Mouse (Mus musculus) intestine, postnatal 0 days (tissue): ENCODE results near the gene Inpp1. TPM values are rescaled to one million over a fixed set of nuclear protein-coding genes. Genes with fewer than 3 reads are reported as not detected.
A peak's percentile ranks its signal among the peaks of the same experiment; 100 is the strongest.

ENCODE experiments used
- ATAC-seq: fragments of 200-750 bp; cut with Nextera tagmentation; 2 replicates; pipeline ENCODE4 v1.8.0; 2017; ENCODE audit warnings: mild to moderate bottlenecking, moderate TSS enrichment, moderate library complexity
- H3K27ac ChIP-seq: fragments of 300-500 bp; sonication (generic); 2 replicates; pipeline ENCODE4 v1.5.1; 2014; ENCODE audit warnings: mild to moderate bottlenecking, low read depth, low read length, moderate library complexity
- H3K27me3 ChIP-seq: fragments of 300-500 bp; sonication (generic); replicated peaks from 2 replicates; pipeline ENCODE4 v1.6.1; 2014; ENCODE audit warnings: low read length, mixed read lengths; ENCODE audit not compliant: control insufficient read depth, insufficient read depth
- H3K36me3 ChIP-seq: fragments of 300-500 bp; sonication (generic); 2 replicates; pipeline ENCODE4 v1.6.1; 2014; ENCODE audit warnings: mild to moderate bottlenecking, moderate library complexity; ENCODE audit not compliant: control insufficient read depth, insufficient read depth
- H3K4me1 ChIP-seq: fragments of 300-500 bp; sonication (generic); replicated peaks from 2 replicates; pipeline ENCODE4 v1.6.1; 2014; ENCODE audit warnings: antibody characterized with exemption, low read length, mixed read lengths; ENCODE audit not compliant: control insufficient read depth, insufficient read depth
- H3K4me2 ChIP-seq: fragments of 300-500 bp; sonication (generic); replicated peaks from 2 replicates; pipeline ENCODE4 v1.6.1; 2014; ENCODE audit warnings: low read depth, mild to moderate bottlenecking, moderate library complexity
- H3K4me3 ChIP-seq: fragments of 300-500 bp; sonication (generic); 2 replicates; pipeline ENCODE4 v1.5.1; 2014; ENCODE audit warnings: low read depth, low read length
- H3K9ac ChIP-seq: fragments of 300-500 bp; sonication (generic); 2 replicates; pipeline ENCODE4 v1.6.1; 2014; ENCODE audit warnings: mild to moderate bottlenecking, low read depth, low read length
- H3K9me3 ChIP-seq: fragments of 300-500 bp; sonication (generic); 2 replicates; pipeline ENCODE4 v1.6.1; 2016; ENCODE audit warnings: mixed run types; ENCODE audit not compliant: control insufficient read depth
- CTCF ChIP-seq: sonication (generic); IDR thresholded peaks from 2 replicates; pipeline ENCODE4 v1.5.1; 2016; ENCODE audit warnings: low read depth, mild to moderate bottlenecking, control low read depth, antibody characterized with exemption, moderate library complexity
- WGBS: fragments of 180-500 bp; shearing (Covaris S2); extraction: QIAGEN DNeasy Blood & Tissue Kit; methylation state at CpG from one replicate; pipeline ENCODE4 v1.1.7; 2014; 5-methylcytosine and 5-hydroxymethylcytosine counted together
- polyA plus RNA-seq: library from polyadenylated mRNA; unstranded; fragments of >200 nt; fragmentation: Nextera tagmentation; extraction: Ambion mirVana; gene quantifications from 2 replicates; pipeline ENCODE4 v1.2.1, GENCODE M21; 2015

The Inpp1 gene
- polyA plus RNA-seq, 1 experiment from 2014 or later: 25.0 TPM

DNA sequence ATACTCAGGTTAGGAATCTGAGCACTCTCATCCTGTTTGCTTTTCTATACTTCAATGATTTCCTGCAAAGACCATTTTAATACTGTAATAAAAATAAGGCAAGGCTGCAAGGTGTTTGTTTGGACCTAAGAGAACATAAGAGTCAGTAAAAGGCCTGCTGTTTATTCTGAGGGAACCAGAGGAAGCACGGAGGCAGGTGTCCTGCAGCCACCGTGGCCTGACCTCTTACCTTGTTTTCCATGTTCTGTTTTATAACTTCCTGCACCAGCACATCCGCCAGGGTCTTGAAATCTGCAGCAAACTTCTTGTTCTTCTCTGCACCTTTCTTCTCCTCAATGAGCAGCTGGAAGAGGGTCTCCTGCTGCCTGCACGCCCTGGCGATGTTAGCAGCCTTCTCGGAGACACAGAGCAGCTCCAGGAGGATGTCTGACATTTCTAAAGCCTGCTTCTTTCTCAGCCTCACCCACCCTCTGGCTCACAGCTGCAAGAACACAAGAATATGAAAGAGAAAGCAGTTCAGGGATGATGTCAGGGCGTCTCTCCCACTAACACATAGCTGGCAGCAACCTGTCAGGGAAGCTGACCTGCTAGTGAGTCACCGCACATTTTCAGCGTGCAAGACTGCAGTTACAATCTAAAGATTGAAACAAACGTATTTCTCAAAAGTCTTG, 18.3 kb downstream of the Inpp1 start:
- no peaks in the 10 kb centered on the region for H3K9me3 ChIP-seq
- peak overlapping the region; percentile 52 for H3K4me2 ChIP-seq
- H3K4me3 ChIP-seq: peak overlapping the region; percentile 16

DNA sequence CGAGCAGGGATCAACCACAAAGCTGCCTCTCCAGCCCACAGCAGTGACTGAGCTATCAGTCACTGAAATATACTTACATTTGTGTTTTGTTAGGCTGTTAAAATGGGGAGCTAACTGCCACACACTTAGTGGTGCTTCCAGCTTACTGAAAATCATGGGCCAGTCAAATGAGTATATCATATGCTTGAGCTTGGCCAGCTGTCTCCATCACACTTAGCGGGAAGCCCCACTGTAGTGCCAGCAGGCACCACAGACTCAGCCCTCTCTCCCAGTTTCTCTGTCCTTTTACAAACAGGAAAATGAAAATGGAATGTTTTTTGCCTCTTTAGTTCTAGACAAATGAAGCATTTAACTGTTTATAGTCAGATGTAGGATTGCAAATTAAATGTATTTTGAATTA, 21.6 kb downstream of the Inpp1 start:
- no peak overlapping the region for H3K4me2 ChIP-seq
- no peak for TF ChIP-seq CTCF
- WGBS: 79% methylated on average over 2 of the region's 2 CpGs
- no peak overlapping the region for H3K27ac ChIP-seq
- peaks cover 18% of the 10 kb centered on the region for H3K36me3 ChIP-seq
- H3K4me1 ChIP-seq: no peaks in the 10 kb centered on the region
- H3K9me3 ChIP-seq: no peaks in the 10 kb centered on the region
- no peaks in the 10 kb centered on the region for H3K27me3 ChIP-seq
- ATAC-seq: no peak
- H3K9ac ChIP-seq: no peak overlapping the region
- H3K4me3 ChIP-seq: no peak overlapping the region

More for the DNA sequence above, 18.3 kb downstream of the Inpp1 start:
- no peaks in the 10 kb centered on the region for H3K27me3 ChIP-seq
- WGBS: 26% methylated on average over 10 of the region's 10 CpGs
- H3K4me1 ChIP-seq: 0 out of 2 replicates have a peak, but pooled peaks cover 1% of the 10 kb centered on the region
- H3K36me3 ChIP-seq: peaks cover 10% of the 10 kb centered on the region
- peak overlapping the region; percentile 80 for H3K27ac ChIP-seq
- no peak for TF ChIP-seq CTCF
- peak; percentile 94 for ATAC-seq
- no peak overlapping the region for H3K9ac ChIP-seq

DNA sequence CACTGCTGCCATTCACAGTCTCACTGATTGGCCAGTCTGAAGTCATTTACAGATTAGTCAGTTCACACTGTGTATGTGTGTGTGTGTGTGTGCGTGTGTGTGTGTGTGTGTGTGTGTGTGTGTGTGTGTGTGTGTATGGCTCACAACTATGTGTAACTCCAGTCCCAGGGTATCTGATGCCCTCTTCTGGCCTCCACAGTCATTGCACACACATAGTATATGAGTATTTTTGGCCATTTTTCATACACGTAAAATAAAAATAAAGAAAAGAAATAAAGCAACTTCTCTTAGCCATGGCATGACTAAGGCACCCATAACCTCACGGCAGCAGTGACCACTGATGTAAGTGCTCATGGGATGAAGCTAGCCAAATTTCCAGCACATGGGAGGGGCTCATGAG, 23.8 kb downstream of the Inpp1 start:
- 90% methylated on average over 3 of the region's 3 CpGs for WGBS
- no peaks in the 10 kb centered on the region for H3K27me3 ChIP-seq
- H3K36me3 ChIP-seq: peaks cover 32% of the 10 kb centered on the region
- H3K4me2 ChIP-seq: no peak overlapping the region
- H3K9me3 ChIP-seq: no peaks in the 10 kb centered on the region
- no peaks in the 10 kb centered on the region for H3K4me1 ChIP-seq
- ATAC-seq: no peak
- H3K27ac ChIP-seq: no peak overlapping the region
- no peak overlapping the region for H3K4me3 ChIP-seq
- H3K9ac ChIP-seq: no peak overlapping the region
- TF ChIP-seq CTCF: peak; percentile 62

DNA sequence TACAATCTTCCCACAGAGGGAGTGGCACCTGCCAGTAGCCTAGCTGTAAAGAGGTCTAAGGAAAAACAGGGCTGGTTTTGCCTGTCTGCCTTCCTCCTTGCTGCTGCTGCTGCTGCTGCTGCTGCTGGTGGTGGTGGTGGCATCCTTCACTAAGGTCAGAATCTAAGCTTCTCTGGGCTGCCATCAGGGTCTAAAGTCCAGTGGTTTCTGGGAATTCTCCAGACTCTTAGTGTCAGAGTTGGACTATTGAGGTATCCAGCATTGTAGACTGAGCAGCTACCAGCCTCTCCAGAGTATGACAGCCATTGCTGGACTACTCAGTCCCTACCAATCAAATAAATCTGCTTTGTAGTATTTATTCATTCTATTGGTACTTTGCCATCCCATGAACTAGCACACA, 24.8 kb downstream of the Inpp1 start:
- H3K27ac ChIP-seq: no peak overlapping the region
- peaks cover 32% of the 10 kb centered on the region for H3K36me3 ChIP-seq
- H3K27me3 ChIP-seq: no peaks in the 10 kb centered on the region
- H3K9me3 ChIP-seq: no peaks in the 10 kb centered on the region
- no peaks in the 10 kb centered on the region for H3K4me1 ChIP-seq
- ATAC-seq: no peak
- H3K4me2 ChIP-seq: no peak overlapping the region
- no peak overlapping the region for H3K4me3 ChIP-seq
- no peak overlapping the region for H3K9ac ChIP-seq
- TF ChIP-seq CTCF: no peak

DNA sequence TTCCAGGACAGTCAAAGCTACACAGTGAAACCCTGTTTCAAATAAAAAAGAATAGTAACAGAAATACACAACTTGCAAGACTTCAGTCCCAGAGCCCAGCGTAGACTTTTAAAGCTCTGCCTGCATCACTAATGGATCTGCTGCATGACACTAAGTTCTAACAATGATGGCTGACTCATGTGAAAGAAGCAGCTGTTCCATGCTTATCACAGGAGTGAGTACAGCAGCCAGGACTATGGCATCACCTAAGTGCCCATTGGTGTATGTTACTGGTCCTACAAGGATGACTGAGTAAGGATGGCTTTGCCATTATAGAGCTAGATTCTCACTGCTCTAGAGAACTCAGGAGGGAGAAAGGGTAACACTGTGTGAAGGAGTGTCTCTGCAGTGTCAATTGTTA, 30.2 kb downstream of the Inpp1 start:
- WGBS: 94% methylated on average over 1 of the region's 1 CpGs
- ATAC-seq: no peak
- Histone ChIP-seq H3K9me3 (no peaks in the 10 kb centered on the region), H3K4me1 (no peaks in the 10 kb centered on the region), H3K4me3 (no peak overlapping the region), H3K27me3 (no peaks in the 10 kb centered on the region), H3K36me3 (peaks cover 19% of the 10 kb centered on the region), H3K9ac (no peak overlapping the region), H3K4me2 (no peak overlapping the region), H3K27ac (no peak overlapping the region)
- no peak for TF ChIP-seq CTCF

DNA sequence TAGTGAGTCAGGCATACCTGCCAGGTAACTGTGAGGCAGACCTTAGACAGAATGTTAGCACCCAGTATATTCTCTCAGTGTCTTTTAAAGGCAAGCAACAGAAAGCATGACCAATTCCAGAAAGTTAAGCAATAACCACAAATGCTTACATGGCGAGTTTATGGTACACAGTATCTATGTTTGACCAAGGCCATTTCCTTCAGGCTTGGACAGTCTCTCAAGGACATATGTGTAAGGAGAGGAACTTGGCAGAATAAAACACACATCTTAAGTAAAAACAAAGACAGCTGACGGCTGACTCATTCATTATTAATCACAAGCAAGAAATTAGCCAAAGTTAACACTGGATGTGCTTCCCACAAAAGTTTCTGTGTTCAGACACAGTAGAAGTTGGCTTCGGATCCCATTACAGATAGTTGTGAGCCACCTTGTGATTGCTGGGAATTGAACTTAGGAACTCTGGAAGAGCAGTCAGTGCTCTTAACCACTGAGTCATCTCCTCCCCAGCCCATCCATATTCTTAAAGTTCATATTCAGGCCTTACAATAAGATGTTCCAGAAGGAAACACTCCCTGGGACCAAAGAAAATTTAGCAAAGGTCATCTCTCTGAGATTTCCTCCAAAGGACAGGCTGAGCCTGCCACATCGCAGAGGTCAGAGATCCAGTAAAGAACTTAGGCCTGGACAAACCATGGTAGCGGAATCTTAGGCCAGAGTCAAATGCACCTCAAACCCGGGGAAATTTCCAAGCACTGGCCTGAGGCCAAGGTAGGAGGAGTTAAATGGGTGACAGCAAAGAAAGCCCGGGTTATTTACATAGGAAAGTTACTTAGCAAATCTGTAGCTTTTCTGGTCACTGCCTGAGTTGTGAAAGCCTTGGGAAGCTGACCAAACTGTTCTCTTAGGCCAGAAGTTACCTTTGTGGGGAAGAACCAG, 52.0 kb downstream of the Inpp1 start:
- Histone ChIP-seq H3K9me3 (no peaks in the 10 kb centered on the region), H3K4me2 (no peak overlapping the region), H3K9ac (no peak overlapping the region), H3K27me3 (no peaks in the 10 kb centered on the region), H3K4me1 (no peaks in the 10 kb centered on the region), H3K4me3 (no peak overlapping the region), H3K27ac (peak overlapping the region; percentile 50), H3K36me3 (no peaks in the 10 kb centered on the region)
- peak; percentile 87 for ATAC-seq
- no peak for TF ChIP-seq CTCF
- WGBS: 36% methylated on average over 7 of the region's 7 CpGs
